Mouse (Mus musculus) cerebellum, adult 2 months (tissue): Measurements from ENCODE around the gene Tenm2.

Source experiments
- CTCF ChIP-seq: fragments of 200-500 bp; IDR thresholded peaks from 2 replicates; pipeline ENCODE4 v1.5.1; 2011; ENCODE audit warnings: low read depth, mild to moderate bottlenecking, control low read depth, low read length, moderate library complexity, borderline replicate concordance; ENCODE audit not compliant: insufficient read depth
- POLR2A ChIP-seq: fragments of 200-500 bp; IDR thresholded peaks from 2 replicates; pipeline ENCODE4 v1.6.1; 2011; ENCODE audit warnings: low read length, control low read depth, borderline replicate concordance; ENCODE audit not compliant: insufficient read depth

DNA sequence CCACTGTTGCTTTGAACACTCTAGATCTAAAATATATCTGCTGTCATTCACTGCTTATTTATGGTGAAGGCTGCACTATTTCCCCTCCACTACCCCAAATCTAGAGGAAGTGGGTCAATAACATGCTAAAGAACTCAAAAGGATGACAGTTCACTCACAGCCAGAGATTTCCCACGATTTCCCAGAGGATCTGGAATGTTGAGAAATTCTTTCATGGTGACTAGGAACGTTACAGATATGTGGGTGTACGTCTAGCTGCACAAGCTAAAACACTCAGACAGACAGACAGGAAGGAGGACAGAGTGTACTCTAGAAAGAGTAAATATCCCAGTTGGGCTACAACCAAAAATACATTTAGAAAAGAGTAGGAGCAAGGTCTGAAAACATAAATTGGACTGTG lies 384.1 kb downstream of the Tenm2 start:
- TF ChIP-seq CTCF (no peak), POLR2A (no peak)
